Mouse (Mus musculus) splenic B cell, adult 2 months (primary cell): ENCODE measurements around the gene Tpst2.
A peak's percentile ranks its signal among the peaks of the same experiment; 100 is the strongest.

Experiments used
- DNase-seq: peaks from one replicate; pipeline ENCODE4 v3.0.0-alpha.2; 2011; ENCODE audit warnings: low read depth, low spot score
- H3K27me3 ChIP-seq: 2 replicates; pipeline ENCODE4 v1.6.1; 2012; ENCODE audit warnings: mild to moderate bottlenecking, low read length, moderate library complexity, mixed read lengths; ENCODE audit not compliant: control insufficient read depth, poor library complexity, insufficient read depth, severe bottlenecking
- H3K36me3 ChIP-seq: 2 replicates; pipeline ENCODE4 v1.6.1; 2012; ENCODE audit warnings: mild to moderate bottlenecking, low read length, moderate library complexity, mixed read lengths; ENCODE audit not compliant: control insufficient read depth, poor library complexity, insufficient read depth, severe bottlenecking

The Tpst2 gene

DNA sequence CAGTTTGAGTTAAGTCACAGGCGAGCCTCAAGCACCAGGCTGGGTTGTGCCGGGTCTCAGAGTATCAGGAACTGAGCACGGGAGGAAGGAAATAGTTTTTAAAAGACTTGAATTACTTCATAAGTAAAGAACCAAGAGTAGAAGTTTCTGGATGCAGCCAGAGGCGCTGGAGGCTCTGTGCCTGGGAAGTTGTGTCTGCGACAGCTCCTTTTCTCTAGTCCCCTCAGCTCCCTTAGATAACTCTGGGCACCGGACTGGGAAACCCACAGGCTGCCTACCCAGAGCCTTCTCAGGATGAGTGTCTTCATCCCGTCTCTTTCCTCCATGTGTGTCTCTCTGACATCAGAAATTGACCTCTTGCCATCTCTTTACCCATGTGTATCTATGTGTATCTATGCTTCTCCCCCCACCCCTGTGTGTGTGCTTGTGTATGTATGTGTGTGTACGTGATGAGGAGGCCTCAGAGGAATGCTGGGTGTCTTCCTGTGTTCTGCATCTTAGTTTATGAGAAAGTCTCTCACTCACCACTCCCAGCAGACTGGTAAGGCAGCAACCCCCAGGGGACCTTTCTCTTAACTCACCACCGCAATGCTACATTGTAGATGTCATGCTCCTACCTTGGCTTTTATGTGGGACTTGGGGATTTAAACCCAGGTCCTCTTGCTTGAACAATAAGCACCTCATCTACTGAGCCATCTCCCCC, 6.4 kb downstream of the Tpst2 start:
- peak; percentile 65 for DNase-seq

DNA sequence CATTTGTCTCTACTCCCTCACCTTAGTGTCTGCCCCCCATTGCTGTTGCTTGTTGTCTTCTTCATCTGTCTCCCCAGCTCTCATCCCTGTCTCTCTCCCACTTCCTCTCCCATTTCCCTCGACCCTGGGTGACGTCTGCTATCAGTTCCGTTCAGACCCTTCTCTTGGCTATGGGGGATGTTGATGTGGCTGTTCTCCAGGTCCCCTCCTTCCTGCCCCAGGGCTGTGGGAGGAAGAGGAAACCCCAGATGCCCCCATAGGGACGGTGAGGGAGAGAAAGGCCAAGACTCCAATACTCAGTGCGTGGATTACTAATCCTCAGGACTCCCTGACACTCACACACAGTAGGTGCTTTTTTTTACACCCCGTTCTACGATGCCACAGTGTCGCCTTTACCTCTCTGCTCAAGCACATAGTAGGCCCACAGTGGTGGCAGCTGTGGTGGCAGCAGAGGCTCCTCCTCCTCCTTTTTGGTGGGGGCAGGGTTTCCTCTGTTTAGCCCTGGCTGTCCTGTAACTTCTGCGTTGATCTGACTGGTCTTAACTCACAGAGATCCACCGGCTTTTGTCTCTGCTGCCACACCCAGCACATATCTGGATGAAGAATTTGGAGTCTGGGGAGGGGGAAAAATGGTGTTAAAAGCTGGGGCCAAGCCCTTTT, 7.2 kb downstream of the Tpst2 start:
- peak; percentile 47 for DNase-seq
- Histone ChIP-seq H3K27me3 (no peaks in the 10 kb centered on the region), H3K36me3 (no peaks in the 10 kb centered on the region)

More for the DNA sequence above, 6.4 kb downstream of the Tpst2 start:
- H3K27me3 ChIP-seq, result no peaks in the 10 kb centered on the region
- H3K36me3 ChIP-seq, result 0 out of 2 replicates have a peak, but pooled peaks cover 1% of the 10 kb centered on the region

DNA sequence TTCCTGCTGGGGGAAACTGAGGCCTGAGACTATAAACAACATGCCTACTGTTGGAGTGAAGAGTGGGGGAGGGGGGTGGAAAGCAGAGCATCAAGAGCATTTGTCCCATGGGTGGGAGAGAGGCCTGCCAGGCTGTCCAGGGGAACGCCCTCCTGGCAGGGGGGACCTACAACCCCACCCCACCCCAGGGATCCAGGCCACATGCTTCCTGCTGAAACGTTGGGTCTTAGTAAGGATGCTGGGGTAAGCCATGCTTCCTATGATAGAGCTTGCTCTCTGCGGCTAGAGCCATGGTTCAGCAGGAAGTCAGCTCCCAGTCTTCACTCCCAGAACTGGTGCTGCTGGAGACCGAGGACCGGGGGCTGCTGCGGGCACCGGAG, 7.7 kb downstream of the Tpst2 start:
- Histone ChIP-seq H3K27me3 (no peaks in the 10 kb centered on the region), H3K36me3 (no peaks in the 10 kb centered on the region)
- no peak for DNase-seq

DNA sequence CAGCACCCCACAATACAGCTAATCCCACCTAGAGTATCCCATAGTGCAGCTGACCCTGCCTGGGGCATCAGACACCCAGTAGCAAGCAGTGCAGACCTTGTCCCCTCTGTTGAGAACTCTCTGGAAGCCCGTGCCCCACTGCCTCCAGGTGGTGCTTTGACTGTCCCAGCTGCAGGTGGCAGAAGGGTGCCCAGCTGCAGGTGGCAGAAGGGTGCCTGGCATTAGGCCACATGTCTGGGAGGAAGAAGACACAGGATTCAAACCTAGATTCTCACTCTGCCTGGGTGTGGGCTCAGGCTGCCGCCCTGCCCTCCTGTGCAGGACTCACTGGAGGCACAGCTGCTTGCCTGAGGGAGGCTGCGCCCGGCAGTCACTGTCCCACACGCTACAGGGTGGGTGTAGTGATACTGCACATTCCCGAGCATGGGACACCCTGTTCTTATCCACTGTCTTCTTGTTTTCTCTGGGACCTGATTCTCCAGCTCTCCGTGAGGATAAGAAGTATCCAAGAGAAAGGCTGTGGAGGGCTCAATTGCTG, 9.1 kb downstream of the Tpst2 start:
- peak; percentile 51 for DNase-seq

DNA sequence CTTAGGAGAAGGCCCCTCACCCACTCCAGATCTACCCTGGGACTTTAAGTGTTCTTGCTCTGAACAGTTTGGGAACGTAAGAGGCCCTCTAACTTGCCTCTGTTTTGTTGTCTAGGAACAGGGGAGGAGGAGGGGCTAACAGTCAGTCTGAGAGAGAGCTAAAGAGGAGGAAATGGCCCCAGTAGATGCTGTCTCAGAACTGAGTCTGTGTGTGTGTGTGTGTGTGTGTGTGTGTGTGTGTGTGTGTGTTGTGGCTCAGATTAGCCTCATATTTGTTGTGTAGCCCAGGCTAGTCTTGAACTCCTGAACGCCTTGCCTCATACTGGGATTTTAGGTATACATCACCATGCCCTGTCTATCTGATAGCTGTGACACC, 10.1 kb downstream of the Tpst2 start:
- DNase-seq, result peak; percentile 65
- H3K36me3 ChIP-seq, result no peaks in the 10 kb centered on the region
- no peaks in the 10 kb centered on the region for H3K27me3 ChIP-seq

More for the DNA sequence above, 9.1 kb downstream of the Tpst2 start:
- Histone ChIP-seq H3K36me3 (no peaks in the 10 kb centered on the region), H3K27me3 (no peaks in the 10 kb centered on the region)

- Histone ChIP-seq H3K36me3 (no peaks in the 10 kb centered on the region), H3K27me3 (no peaks in the 10 kb centered on the region)
- peak; percentile 90 for DNase-seq
These were observed 10.6 kb downstream of the Tpst2 start for GRCm38 (mm10) chr5:112286984-112287641.

DNA sequence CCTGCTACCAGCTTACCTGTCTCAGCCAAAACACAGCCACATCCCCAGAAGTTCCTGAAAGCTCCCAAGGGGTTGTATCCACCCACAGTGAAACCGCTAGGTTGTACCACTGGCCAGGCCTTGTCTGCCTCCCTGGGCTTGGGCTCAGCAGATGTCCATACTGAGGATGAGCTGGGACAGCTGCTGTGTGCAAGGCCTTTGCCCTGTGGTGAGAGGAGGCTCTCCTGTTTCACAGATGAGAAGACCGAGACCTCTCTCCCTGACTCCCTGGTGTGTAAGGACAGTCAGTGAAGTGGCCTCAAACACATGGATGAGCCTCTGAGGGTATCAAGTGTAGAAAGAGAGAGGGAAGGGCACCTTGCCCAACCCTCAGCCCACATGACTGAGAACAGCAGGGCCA, 11.2 kb downstream of the Tpst2 start:
- no peak for DNase-seq
- Histone ChIP-seq H3K27me3 (no peaks in the 10 kb centered on the region), H3K36me3 (no peaks in the 10 kb centered on the region)

DNA sequence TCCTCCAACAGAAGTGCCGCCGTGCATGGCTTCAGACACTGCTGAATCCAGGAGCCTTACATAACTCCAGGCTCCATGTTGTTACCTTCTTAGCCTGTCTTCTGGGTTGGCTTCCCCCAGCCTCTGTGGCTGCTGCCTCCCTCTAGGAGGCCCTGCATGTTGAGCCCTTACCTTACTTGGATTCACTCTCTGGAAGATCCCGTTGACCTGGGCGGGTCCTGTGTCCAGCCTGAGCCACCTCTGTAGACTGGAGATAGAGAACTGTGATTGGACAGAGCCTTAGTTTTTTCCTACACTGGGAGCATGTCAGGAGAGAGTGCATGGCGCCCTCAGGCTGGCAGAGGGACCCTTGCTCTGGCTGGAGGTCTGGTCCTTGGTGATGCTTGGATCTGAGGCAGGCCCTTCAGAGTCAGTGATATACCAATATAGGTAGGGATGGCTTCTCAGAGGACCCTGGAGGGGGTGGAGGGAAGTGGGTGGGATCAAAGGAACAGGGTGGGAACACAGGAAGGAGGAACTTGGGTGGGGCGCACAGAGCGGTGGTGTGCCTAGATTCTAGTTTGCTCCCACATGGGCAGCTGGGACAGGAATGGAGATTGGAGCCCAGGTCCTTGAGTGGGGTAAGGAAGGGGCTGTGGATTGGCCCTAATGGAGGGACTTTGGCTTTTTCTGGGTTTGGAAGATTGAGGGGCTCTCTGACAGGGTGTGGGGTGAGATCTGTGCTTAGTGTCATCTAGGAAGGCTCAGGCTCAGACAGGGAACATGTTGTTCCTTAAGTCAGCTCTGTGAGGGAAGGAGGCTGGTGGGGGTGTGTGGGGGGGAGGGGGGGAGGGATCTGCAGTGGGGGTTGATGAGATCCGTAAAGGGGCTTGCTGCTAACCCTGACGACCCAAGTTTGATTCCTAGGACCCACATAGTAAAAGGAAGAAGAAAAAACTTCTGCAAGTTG, 12.0 kb downstream of the Tpst2 start:
- no peak for DNase-seq
- no peaks in the 10 kb centered on the region for H3K36me3 ChIP-seq
- H3K27me3 ChIP-seq, result no peaks in the 10 kb centered on the region

- H3K36me3 ChIP-seq, result no peaks in the 10 kb centered on the region
- DNase-seq, result no peak
- no peaks in the 10 kb centered on the region for H3K27me3 ChIP-seq
These were observed 12.7 kb downstream of the Tpst2 start for GRCm38 (mm10) chr5:112289236-112289635.

- no peak for DNase-seq
- no peaks in the 10 kb centered on the region for H3K36me3 ChIP-seq
- no peaks in the 10 kb centered on the region for H3K27me3 ChIP-seq
These were observed 13.5 kb downstream of the Tpst2 start for GRCm38 (mm10) chr5:112289819-112290535.

GRCm38 (mm10) chr5:112290536-112290880, 14.0 kb downstream of the Tpst2 start:
- no peak for DNase-seq
- no peaks in the 10 kb centered on the region for H3K36me3 ChIP-seq
- H3K27me3 ChIP-seq, result no peaks in the 10 kb centered on the region

DNA sequence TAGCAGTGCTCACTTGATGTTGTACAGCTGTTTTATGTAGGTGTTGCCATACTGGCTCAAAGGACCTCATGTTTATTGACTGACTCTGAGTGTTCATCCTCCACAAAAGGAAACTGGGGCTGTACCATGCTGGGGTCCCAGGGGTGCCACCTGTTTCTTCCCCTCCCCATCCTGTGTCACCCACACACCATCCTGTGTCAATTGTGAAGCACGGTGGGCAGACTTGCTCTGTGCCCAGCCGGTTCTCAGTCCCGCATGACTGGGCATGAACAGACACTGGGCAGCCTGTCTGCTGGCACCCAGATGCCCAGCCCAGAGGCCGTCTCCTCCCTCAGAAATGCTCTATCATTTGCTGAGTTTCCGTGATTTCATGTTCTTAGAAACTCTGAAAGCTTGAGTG, 15.4 kb downstream of the Tpst2 start:
- Histone ChIP-seq H3K27me3 (no peaks in the 10 kb centered on the region), H3K36me3 (no peaks in the 10 kb centered on the region)
- peak; percentile 78 for DNase-seq

DNA sequence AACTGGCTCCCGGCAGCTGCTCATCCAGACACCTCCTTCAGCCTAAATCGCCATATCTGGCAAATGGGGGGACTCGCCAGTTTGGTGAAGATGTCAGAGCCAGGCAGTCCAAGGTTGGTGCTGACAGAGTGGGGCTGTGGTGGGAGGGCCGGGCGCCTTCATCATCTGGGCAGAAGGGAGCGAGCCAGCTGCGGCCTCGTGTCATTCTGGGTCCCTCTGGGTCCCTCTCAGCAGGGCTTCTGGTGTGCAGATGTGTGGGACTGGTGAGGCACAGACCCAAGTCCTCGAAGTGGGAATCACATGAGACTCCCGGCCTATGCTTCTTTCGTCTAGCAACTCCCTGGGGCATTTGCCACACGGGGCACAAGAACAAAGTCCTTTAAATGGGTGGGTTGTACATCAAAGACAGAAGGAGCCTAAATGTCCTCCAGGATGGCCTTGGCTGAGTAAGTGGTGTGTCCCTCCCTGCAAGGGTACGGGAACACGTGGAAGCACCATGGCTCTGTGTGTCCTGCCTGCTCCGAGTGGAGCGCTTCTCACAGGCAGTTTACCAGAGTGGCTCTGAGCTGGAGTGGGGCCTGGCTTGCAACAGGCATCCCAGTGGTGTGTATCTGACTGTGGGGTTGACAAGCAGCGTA, 16.0 kb downstream of the Tpst2 start:
- DNase-seq, result peak; percentile 24
- Histone ChIP-seq H3K27me3 (no peaks in the 10 kb centered on the region), H3K36me3 (no peaks in the 10 kb centered on the region)
